Mouse (Mus musculus) heart, adult 18-20 months (tissue): ENCODE results near the gene Cmtr2. TPM values are rescaled to one million over a fixed set of nuclear protein-coding genes. Genes with fewer than 3 reads are reported as not detected.

Experiments used
- DNase-seq, 2 experiments: peaks; one replicate each; pipeline ENCODE4 v3.0.0; 2021 to 2022; ENCODE audit warnings: mixed read lengths in 1 of 2
- long read RNA-seq, 2 experiments: library from polyadenylated mRNA; stranded (forward); transcript quantifications; one replicate each; pipeline ENCODE4 v2.0.0; 2021
- total RNA-seq, 2 experiments: library from RNA; stranded (reverse); gene quantifications; 2 replicates each; pipeline ENCODE4 v1.2.3; 2021

The Cmtr2 gene
- 1 to 10 TPM; 2.4 to 3.3 TPM for total RNA-seq
- long read RNA-seq, experiment 1: 0 reads
- long read RNA-seq, experiment 2, partial matches to known transcripts: 0 of 1 reads
- long read RNA-seq, experiment 2, other reads (novel, unspliced or antisense): 1 of 1 reads

DNA sequence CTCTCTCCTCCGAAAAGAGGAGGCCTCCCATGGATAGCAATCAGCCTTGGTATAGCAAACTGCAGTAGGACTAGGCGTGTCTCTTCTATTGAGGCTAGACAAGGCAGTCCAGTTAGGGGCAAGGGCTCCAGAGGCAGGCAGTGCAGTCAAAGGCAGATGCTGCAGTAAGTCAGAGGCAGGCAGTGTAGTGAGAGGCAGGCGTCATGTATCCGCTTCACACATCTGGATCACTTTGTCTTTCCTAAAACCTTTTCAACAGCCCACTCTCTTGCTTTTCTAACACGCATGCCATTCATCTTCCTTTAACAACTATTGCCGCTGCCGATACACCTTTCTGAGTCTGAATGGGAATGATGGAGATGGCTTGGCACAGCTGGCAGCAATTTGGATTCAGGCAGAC, at the start of gene Cmtr2:
Gene Cmtr2, plus strand, starts transcription at position 301 of the 400 bp plus-strand sequence.
- no peak for DNase-seq

GRCm38 (mm10) chr8:110166270-110166669, 49.2 kb upstream of the Cmtr2 start:
- no peak for DNase-seq

- peak in 1 of 2 experiments; percentile 10 for DNase-seq
Measured at GRCm38 (mm10) chr8:110168046-110168445, 47.4 kb upstream of the Cmtr2 start, which contains the start of gene Calb2. Gene Calb2 (minus strand): TSS chr8:110168210.

DNA sequence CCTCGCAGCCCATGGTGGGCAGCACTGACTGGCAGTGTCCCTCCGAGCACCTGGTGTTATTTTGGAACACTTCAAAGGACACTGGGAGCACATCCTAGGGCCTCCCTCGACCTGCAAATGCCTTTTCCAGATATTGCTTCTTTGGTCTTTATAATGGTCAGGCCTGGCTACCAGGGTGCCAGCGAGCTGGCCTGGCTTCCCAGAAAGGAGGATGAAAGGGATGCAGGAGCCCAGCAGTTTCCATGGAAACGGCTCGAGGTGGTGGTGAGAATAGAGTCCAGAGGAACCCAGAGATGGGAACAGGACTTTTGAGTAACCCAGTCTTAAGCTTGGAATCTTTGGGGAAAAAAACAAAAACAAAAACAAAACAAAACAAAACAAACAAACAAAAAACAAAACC, 43.3 kb upstream of the Cmtr2 start:
- DNase-seq: no peak

DNA sequence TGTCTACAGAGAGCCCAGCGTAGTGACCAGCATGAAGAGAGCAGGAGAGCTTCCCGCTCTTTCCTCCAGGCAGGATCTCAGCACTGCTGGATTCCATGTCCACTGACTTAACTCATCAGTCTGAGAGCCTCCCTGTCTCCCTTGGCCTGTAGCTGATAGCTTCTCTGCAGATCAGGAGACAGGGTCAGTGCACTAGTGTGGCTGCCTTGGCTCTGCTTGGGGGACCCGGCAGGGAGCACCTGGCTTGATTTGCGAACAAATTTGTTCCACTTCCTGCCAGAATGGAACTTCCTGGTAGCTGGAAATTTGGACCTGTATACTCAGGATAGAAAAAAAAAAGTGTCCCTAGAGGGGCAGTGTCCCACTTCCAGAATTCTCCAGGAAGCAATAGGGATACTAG, 40.6 kb upstream of the Cmtr2 start:
- DNase-seq: no peak

- peak; percentile 6 to 7 for DNase-seq
Measured at GRCm38 (mm10) chr8:110177359-110178155, 37.9 kb upstream of the Cmtr2 start.

DNA sequence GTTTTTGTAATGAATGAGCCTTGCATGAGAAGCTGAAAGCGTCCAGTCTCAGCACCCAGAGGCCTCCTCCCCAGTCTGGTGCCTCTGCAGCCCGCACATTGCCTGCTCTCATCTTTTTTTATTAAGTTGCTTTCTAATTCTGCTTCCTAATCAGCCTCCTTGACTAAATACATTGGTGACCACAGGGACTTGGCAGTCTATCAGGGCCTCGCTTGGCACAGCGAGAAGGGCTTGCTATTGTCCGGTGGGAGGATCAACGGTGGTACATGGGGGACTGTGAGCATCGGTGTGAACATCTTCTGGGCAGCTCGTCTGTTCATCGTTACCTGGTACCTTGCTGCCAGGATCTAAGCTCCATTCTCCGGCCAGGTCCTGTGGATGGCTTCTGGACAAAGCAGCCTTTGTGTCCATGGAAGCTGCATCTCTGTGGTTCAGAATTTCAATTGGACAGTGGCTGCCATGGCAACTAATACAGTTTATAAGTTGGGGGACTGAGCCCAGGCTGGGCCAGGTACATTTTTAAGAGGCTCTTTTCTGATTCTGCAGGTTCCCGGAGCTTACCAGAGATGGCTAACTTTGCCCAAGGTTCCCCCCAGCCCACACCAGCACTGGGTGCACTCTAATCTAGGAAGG, 32.6 kb upstream of the Cmtr2 start:
- no peak for DNase-seq

DNA sequence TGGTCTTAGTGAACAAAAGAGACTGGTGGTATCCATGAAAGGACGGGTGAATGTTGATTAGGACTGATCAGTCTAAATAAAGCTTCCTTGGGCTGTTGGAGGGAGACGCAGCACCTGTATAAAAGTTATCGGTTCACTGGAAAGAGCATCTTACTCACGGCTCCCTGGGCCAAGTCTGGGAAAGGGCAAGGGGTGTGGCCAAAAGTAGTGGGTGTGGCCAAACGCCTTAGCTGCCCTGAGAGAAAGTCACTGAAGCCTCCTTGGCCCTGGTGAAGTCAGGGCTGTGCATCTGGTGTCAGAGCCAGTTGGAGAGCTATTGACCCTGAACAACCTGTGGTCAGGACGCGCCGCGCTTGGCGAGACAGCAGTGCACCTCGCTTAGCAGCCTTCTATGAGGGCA, 31.7 kb upstream of the Cmtr2 start:
- DNase-seq: no peak

DNA sequence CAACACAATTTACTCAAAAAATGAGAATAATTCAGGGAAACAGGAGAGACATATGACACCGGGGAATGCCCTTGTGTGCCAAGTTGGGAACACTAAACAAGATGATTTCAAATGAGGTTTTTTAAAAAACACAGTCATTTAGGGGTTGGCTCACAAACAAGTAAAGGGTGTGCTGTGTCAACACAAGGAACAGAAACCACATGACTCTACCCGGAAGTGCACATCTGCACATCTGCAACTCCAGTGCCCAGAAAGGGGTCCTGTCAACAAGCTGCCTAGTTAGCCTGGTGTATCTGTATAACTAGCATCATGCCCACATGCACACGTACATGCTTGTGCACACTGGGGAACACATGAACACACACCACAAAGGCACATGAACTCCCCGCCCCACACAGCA, 29.9 kb upstream of the Cmtr2 start:
- no peak for DNase-seq

- no peak for DNase-seq
Measured at GRCm38 (mm10) chr8:110188961-110189750, 26.3 kb upstream of the Cmtr2 start.

GRCm38 (mm10) chr8:110196678-110197077, 18.8 kb upstream of the Cmtr2 start:
- DNase-seq: peak; percentile 5 to 41

GRCm38 (mm10) chr8:110201806-110202205, 13.7 kb upstream of the Cmtr2 start:
- DNase-seq: no peak

DNA sequence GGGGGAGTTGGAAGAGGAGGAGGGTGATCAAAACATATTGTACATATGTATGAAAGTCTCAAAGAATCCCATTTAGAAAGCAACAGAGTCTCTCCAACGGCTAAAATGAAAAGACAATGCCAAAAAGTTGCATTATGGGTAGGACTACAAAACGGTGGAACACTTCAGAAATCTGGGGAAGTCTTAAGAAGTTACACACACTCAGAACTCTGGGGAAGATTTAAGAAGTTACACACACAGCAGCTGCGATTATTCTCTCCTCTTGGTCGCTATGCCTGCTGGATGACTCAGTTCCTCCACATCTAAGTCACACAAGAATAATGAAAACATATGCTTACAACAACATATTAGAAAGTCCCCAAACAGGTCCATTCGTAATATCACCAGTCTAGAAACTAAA, 788 bp downstream of the Cmtr2 start:
- DNase-seq: no peak

DNA sequence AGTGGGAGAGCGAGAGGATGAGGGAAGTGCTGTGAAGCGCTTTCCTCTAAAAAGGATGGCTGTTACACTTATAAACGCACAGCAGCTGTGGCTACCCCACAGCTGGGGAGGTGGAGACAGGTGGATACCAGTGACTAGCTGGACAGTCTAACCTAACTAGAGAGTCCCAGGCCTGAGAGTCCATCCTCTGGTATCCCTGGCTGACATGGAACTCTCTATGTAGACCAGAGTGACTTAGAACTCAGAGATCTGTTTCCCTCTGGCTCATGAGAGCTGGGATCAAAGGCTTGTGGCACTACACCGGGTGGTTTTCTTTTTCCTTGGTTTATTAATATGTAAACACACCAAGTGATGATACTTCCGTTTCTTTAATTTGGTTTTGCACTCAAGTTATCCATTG, 1.7 kb downstream of the Cmtr2 start:
- no peak for DNase-seq

DNA sequence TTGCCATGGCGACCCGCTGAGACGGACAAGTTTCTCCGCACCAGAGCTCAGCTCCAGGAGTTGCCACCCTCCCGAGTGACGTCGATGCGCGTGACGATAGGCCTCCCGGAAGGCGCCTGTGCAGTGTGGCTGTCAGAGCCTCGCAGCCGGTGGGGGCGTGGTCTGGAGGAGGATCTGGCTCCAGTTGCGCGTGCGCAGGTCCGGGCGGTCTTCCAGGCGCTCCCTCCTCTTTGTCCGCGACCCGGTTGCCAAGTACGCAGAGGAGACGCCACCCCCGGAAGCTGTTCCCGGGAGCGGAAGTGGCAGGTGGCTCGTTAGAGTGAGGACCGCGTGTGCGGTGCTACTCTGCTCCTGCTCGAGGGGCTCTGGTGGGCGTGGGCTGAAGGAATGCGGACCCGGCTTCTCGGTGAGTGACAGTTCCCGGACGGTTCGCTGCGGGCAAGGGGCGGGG, 2.2 kb downstream of the Cmtr2 start:
- peak; percentile 99 to 100 for DNase-seq

- DNase-seq: no peak
Measured at GRCm38 (mm10) chr8:110218511-110218910, 3.0 kb downstream of the Cmtr2 start.

DNA sequence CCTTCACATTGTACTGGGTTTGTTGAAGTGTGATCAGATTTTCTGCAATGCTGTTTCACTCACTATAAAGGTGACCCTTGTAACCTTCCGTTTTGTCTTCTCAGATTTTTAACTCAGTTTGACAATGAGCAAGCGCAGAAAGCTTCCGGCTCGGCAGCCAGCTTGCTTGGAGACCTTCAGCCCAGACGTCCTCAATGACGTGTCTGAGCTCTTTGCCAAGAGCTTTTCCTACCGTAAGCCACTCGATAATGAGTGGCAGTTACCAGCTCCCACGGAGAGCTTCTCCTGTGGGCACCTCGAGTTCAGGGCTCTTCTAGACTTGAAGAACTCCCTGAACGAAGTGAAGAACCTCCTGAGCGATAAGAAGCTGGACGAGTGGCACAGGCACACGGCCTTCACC, 5.5 kb downstream of the Cmtr2 start:
- no peak for DNase-seq

DNA sequence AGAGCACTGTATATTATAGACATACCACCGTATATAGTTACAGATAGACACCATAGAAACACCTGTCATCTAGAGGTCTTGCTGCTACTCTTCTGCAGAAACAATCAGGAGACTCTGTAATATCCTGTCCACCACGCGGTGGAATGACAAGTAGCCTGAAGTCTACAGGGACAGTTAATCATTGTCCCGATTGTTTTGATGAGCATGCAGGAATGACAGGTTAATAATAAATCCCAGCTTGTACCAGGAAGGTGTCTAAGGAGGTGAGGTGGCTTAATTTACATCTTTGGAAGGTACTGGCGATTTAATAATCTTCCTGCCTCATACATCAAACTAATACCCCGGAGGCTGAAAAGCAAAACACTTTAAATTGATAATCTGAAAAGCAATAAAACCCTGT, 15.3 kb downstream of the Cmtr2 start:
- DNase-seq: no peak

DNA sequence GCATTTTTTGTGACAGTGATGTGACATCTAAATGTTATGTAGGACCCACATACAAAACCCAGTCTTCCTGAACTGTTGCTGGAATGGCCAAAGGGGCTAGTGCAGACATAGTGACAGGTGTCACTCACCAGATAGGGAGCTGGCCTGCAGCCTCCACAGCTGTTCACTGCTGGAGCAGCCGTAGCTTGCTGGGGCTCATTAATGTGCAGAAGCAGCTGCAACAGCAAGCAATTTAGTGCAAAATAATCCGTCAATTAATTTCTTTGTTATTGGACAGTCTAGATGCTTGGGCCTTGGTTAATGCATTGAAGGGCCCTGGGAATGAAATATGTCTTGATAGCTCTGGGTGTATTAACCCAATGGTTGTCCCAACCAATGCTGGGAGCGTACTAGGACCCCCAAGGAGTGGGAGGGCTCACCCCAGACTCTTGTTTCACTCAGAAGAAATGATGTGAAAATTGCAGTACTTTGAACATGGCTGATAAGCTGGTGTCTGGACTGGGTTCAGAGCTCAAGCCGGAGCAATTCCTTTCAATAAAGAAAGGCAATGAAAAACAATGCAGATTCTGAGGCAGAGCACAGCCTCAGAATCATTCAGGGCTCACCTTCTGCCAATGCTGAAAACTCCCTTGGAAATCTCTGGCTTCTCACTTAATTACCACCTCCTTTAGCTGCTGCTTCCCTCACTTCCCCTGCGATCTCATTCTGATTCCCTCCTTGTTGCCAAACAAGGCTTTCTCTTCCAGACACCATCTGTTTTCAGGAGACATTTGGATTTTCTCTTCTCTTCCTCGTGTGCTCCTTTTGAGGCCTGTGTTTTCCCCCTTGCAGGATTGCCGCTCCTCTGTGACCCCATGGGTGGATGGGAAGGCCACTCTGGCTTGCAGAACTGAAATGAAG, 27.1 kb downstream of the Cmtr2 start:
- DNase-seq: no peak

DNA sequence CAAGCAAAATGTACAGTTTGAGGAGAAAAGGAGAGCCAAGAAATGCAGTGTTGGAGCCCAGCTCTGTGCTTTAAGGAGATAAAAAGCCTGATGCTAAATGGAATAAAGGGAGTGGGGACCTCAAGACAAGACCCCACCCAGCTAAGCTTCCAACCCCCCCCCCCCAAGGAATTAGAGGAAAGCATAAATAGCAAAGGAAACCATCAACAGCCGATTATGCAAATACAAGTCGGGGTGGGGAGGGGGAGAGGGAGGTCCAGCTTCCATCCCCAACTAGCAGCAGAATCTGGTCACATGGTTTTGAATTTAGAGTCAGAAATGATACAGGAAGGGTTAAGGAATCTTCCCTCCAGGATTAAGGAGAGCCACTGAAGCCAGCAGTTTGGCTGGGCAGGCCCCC, 29.1 kb downstream of the Cmtr2 start:
- DNase-seq: no peak

- no peak for DNase-seq
Measured at GRCm38 (mm10) chr8:110247238-110247637, 31.8 kb downstream of the Cmtr2 start.

- DNase-seq: no peak
Measured at GRCm38 (mm10) chr8:110253986-110254385, 38.5 kb downstream of the Cmtr2 start.
